Mouse (Mus musculus): ENCODE data around the gene Itm2b. TPM values are rescaled to one million over a fixed set of nuclear protein-coding genes. Genes with fewer than 3 reads are reported as not detected.

Itm2b gene
- total RNA-seq, 4 experiments from 2014 or later = 726 to 856 (median 801) TPM

- DNase-seq (ENCODE audit: low spot score in 2 of 2) = no peak
Measured at GRCm38 (mm10) chr14:73369634-73370033, 15.5 kb downstream of the Itm2b start.

DNA sequence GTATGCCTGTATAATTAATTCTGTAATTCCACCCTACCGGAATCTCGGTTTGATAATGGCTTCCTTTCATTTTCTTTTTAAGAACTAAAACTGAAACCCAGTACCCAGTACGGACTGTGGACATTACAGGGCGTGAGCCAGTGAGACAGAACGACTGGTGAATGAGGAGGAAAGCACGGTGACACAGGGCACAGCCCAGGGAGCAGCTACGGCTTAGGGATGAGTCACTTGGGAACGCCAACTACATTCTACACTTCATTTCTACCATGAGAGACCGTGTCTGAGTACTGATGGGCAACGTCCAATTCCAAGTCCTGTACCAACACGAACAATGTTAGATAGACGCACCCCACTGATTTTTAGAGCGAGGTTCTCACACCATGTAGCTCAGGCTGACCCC is 16.1 kb downstream of the Itm2b start:
- DNase-seq (ENCODE audit: low spot score in 2 of 2) = no peak

GRCm38 (mm10) chr14:73368221-73368620 is 16.9 kb downstream of the Itm2b start:
- no peak for DNase-seq (ENCODE audit: low spot score in 2 of 2)

GRCm38 (mm10) chr14:73366278-73366677 is 18.8 kb downstream of the Itm2b start:
- no peak for DNase-seq (ENCODE audit: low spot score in 2 of 2)

- no peak for DNase-seq (ENCODE audit: low spot score in 2 of 2)
Measured at GRCm38 (mm10) chr14:73363782-73364181, 21.3 kb downstream of the Itm2b start.

GRCm38 (mm10) chr14:73354700-73355099 is 30.4 kb downstream of the Itm2b start:
- DNase-seq (ENCODE audit: low spot score in 2 of 2) = no peak

GRCm38 (mm10) chr14:73351118-73351517 is 34.0 kb downstream of the Itm2b start:
- DNase-seq (ENCODE audit: low spot score in 2 of 2) = no peak

DNA sequence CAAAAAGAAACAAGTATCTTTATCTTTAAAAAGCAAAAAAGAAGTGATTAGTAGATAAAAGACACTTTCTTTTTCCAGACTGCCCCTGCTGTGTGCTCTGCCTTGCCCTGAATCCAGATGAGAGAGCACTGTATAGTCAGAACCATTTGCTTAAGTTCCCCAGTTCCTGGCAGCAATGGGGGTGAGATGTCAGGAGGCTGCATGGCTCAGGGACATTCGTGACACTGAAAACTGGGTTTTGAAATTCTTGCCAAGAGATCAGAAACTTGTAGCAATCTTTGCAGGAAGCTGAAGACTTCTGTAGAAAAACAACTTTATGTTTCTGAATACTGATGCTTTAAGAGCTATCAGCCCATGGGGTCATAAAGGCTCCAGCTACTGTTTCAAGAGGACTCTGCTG is 35.1 kb downstream of the Itm2b start:
- DNase-seq (ENCODE audit: low spot score in 2 of 2) = no peak

DNA sequence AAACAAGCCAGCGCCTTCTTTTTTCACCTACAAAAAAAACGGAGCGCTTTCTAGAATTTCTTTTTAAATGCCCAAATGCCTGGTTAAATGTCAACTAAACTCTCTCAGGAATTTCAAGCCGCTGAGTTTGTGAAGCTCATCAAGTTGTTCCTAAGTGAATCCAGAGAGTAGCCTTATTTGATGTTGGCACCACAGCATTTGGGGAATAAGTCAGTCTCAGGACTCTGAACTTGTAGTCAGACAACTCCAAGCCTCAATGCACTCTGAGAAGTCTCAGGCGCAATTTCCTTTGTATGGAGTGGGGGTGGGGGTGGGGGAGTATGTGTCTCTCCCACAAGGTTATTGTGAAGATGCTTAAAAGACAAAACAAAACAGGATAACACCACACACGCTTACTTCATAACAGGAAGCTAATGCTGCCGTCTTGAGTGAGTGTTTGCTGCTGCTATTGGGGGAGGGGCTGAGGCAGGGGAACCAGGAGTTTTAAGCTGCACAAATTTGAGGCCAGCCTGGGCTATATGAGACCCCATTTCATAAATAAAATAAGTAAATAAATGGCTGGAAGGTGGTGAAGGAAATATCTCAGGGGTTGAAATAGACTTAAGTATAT is 35.9 kb downstream of the Itm2b start:
- no peak for DNase-seq (ENCODE audit: low spot score in 2 of 2)

- DNase-seq (ENCODE audit: low spot score in 2 of 2) = no peak
Measured at GRCm38 (mm10) chr14:73347302-73347701, 37.8 kb downstream of the Itm2b start.

GRCm38 (mm10) chr14:73345614-73346013 is 39.5 kb downstream of the Itm2b start:
- no peak for DNase-seq (ENCODE audit: low spot score in 2 of 2)

GRCm38 (mm10) chr14:73340051-73340755 is 44.9 kb downstream of the Itm2b start:
- DNase-seq (ENCODE audit: low spot score in 2 of 2) = no peak

- no peak for DNase-seq (ENCODE audit: low spot score in 2 of 2)
Measured at GRCm38 (mm10) chr14:73339615-73340014, 45.5 kb downstream of the Itm2b start.

- DNase-seq (ENCODE audit: low spot score in 2 of 2) = no peak
Measured at GRCm38 (mm10) chr14:73336316-73337080, 48.6 kb downstream of the Itm2b start.

GRCm38 (mm10) chr14:73334926-73335805 is 49.9 kb downstream of the Itm2b start:
- DNase-seq (ENCODE audit: low spot score in 2 of 2) = no peak

DNA sequence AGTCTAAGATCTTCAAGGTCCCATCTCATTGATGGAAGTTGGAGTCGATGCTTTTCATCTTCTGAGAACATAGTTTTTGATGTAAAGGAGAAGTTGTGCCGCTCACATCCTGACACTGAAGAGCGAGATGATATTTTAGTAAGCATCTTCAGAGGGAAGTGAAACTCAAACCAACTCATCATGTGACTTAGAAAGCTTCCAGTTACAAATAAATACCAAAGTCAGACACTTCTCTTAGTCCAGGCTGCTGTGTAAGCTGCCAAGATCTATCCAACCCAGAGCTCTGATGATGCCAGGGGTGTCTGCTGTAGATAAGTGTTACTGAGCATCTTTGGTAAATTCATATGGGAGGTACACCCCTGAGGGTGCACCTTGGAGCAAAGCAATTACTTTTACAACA is 51.2 kb downstream of the Itm2b start:
- DNase-seq (ENCODE audit: low spot score in 2 of 2) = no peak

DNA sequence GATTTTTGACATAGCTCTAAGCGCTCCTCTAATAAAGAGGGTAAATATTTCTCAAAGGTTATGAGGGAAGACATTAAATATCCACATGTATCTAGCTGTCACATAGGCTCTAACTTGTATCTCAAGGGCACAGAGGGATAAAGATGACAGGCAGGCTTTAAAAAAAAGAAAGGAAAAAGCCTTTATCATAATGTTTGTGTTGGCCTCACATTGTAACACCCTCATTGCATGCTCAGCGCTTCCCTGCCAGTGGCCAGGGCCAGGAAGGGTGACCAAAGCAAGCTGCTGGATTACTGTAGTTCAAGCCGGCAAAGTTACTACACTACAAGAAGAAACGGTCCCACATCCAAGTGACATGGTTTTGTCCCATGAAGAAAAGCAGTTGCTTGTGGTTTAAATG is 53.7 kb downstream of the Itm2b start:
- no peak for DNase-seq (ENCODE audit: low spot score in 2 of 2)

GRCm38 (mm10) chr14:73329871-73330270 is 55.2 kb downstream of the Itm2b start:
- DNase-seq (ENCODE audit: low spot score in 2 of 2) = no peak

DNA sequence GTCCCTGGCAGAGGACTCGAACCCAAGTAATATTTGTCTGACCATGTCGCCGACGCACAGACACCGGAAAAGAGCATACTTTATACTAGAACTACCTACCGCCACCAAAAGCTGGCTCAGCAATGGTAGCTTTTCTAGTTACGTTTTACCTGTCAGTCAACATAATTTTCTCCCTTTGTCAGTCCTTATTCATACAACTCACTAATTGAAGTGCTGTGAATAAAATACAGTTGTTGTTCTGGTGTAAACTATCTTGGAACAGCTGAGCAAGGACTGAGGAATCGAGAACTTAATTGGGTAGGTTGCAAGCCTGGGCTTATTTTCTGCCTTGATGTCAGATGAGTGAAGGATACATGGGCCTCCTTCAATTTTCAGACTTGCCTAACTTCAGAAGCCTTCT is 58.6 kb downstream of the Itm2b start:
- no peak for DNase-seq (ENCODE audit: low spot score in 2 of 2)

- DNase-seq (ENCODE audit: low spot score in 2 of 2) = peak; percentile 60 to 62
Measured at GRCm38 (mm10) chr14:73325456-73326381, 59.4 kb downstream of the Itm2b start, which contains the start of gene Rb1. Gene Rb1, minus strand, starts transcription at chr14:73325822.

Data from left cerebral cortex, adult 8-10 months (tissue).